Mouse (Mus musculus) kidney, adult 11 months (tissue): ENCODE results near the gene Nos1.
A peak's percentile ranks its signal among the peaks of the same experiment; 100 is the strongest.

ENCODE experiments used
- DNase-seq: peaks from one replicate; pipeline ENCODE4 v3.0.0; 2022

Gene Nos1

GRCm38 (mm10) chr5:117969681-117970427 is 189.0 kb downstream of the Nos1 start:
- no peak for DNase-seq

GRCm38 (mm10) chr5:117976263-117976656 is 195.4 kb downstream of the Nos1 start:
- no peak for DNase-seq

GRCm38 (mm10) chr5:117976657-117977500 is 196.0 kb downstream of the Nos1 start, which contains the start of gene Fbxo21:
Gene Fbxo21, plus strand, starts transcription at chr5:117976730.
- peak; percentile 97 for DNase-seq

- DNase-seq, result no peak
Observed at GRCm38 (mm10) chr5:117977501-117978158, 196.8 kb downstream of the Nos1 start.

- no peak for DNase-seq
Observed at GRCm38 (mm10) chr5:117978159-117978697, 197.4 kb downstream of the Nos1 start.

- no peak for DNase-seq
Observed at GRCm38 (mm10) chr5:117979082-117979481, 198.2 kb downstream of the Nos1 start.

- DNase-seq, result no peak
Observed at GRCm38 (mm10) chr5:117980921-117981320, 200.1 kb downstream of the Nos1 start.

GRCm38 (mm10) chr5:117981943-117982342 is 201.1 kb downstream of the Nos1 start:
- no peak for DNase-seq

GRCm38 (mm10) chr5:117986327-117986726 is 205.5 kb downstream of the Nos1 start:
- DNase-seq, result peak; percentile 84

GRCm38 (mm10) chr5:117987891-117988290 is 207.1 kb downstream of the Nos1 start:
- DNase-seq, result no peak

GRCm38 (mm10) chr5:117988367-117988766 is 207.5 kb downstream of the Nos1 start:
- DNase-seq, result no peak

- peak; percentile 73 for DNase-seq
Observed at GRCm38 (mm10) chr5:117989773-117990172, 208.9 kb downstream of the Nos1 start.

GRCm38 (mm10) chr5:117990957-117991356 is 210.1 kb downstream of the Nos1 start:
- DNase-seq, result no peak

GRCm38 (mm10) chr5:117993550-117993949 is 212.7 kb downstream of the Nos1 start:
- DNase-seq, result no peak

- DNase-seq, result peak; percentile 77
Observed at GRCm38 (mm10) chr5:117995372-117995901, 214.6 kb downstream of the Nos1 start.

GRCm38 (mm10) chr5:117995911-117996310 is 215.1 kb downstream of the Nos1 start:
- no peak for DNase-seq

GRCm38 (mm10) chr5:117996581-117996980 is 215.7 kb downstream of the Nos1 start:
- DNase-seq, result no peak

- DNase-seq, result peak; percentile 79
Observed at GRCm38 (mm10) chr5:117997434-117997970, 216.7 kb downstream of the Nos1 start.

GRCm38 (mm10) chr5:117999061-117999460 is 218.2 kb downstream of the Nos1 start:
- no peak for DNase-seq

GRCm38 (mm10) chr5:117999584-117999983 is 218.8 kb downstream of the Nos1 start:
- DNase-seq, result no peak

GRCm38 (mm10) chr5:118002059-118002458 is 221.2 kb downstream of the Nos1 start:
- peak; percentile 47 for DNase-seq

GRCm38 (mm10) chr5:118004619-118005018 is 223.8 kb downstream of the Nos1 start:
- no peak for DNase-seq
